Comparison of ENCODE assay signal across 8 mouse cellular contexts in genomic region chr2:166151510-166152473, GRCm38 (mm10). TPM values are rescaled to one million over a fixed set of nuclear protein-coding genes. Genes with fewer than 3 reads are reported as not detected.
DNase-seq lines count a peak whose midpoint lies in the region; ATAC-seq and TF ChIP-seq lines count a peak whose summit lies in the region.

No protein-coding gene starts in this region.

- no peak for TF ChIP-seq CTCF in cerebellum, adult 2 months (IDR thresholded peaks at IDR 0.05; ENCODE audit: borderline replicate concordance, insufficient read depth, low read depth, low read length)

- WGBS in cerebellum, adult 2 months: 19% methylated on average over 19 of the region's 19 CpGs
- 70% methylated on average over 19 of the region's 19 CpGs for WGBS in midbrain, embryonic 12.5 days
- 51% methylated on average over 19 of the region's 19 CpGs for WGBS in stomach, embryonic 16.5 days

- no peak overlapping the region for H3K4me3 ChIP-seq in cerebellum, adult 2 months (replicated peaks; ENCODE audit: insufficient read depth, low read depth, low read length)
- H3K4me3 ChIP-seq in midbrain, embryonic 12.5 days: no peak overlapping the region
- H3K4me3 ChIP-seq in stomach, embryonic 16.5 days (replicated peaks; ENCODE audit: low read length): 0 out of 2 replicates have a peak overlapping the region, but pooled peaks have one; percentile 1

- peak overlapping the region; percentile 35; the same call in 1 of the 2 replicates for H3K27ac ChIP-seq in cerebellum, adult 2 months (ENCODE audit: insufficient read depth, low read length)
- peak overlapping the region; percentile 35; the same call in 1 of the 2 replicates for H3K27ac ChIP-seq in midbrain, embryonic 12.5 days (replicated peaks)
- H3K27ac ChIP-seq in stomach, embryonic 16.5 days (ENCODE audit: low read length): peak overlapping the region; percentile 46

- no peaks in the 10 kb centered on the region for H3K36me3 ChIP-seq in midbrain, embryonic 12.5 days
- H3K36me3 ChIP-seq in stomach, embryonic 16.5 days (ENCODE audit: control insufficient read depth, insufficient read depth, low read length): no peaks in the 10 kb centered on the region

- H3K4me1 ChIP-seq in cerebellum, adult 2 months (ENCODE audit: control insufficient read depth, insufficient read depth, low read length): peaks cover 6% of the 10 kb centered on the region; the same call in 1 of the 2 replicates
- H3K4me1 ChIP-seq in midbrain, embryonic 12.5 days: peaks cover 64% of the 10 kb centered on the region
- H3K4me1 ChIP-seq in stomach, embryonic 16.5 days (ENCODE audit: control insufficient read depth, insufficient read depth, low read length): peaks cover 64% of the 10 kb centered on the region

- H3K4me2 ChIP-seq in midbrain, embryonic 12.5 days (replicated peaks): peak overlapping the region; percentile 4; the same call in 1 of the 2 replicates
- peak overlapping the region; percentile 94 for H3K4me2 ChIP-seq in stomach, embryonic 16.5 days (ENCODE audit: low read depth, low read length)

- 0 out of 2 replicates have a peak overlapping the region, but pooled peaks have one; percentile 28 for H3K9ac ChIP-seq in midbrain, embryonic 12.5 days (replicated peaks)
- H3K9ac ChIP-seq in stomach, embryonic 16.5 days (ENCODE audit: low read length): peak overlapping the region; percentile 42

- peak; percentile 51 for ATAC-seq in frontal cortex, adult (ENCODE audit: low TSS enrichment)
- no peak for ATAC-seq in midbrain, embryonic 12.5 days (ENCODE audit: low FRiP score, low read depth)
- ATAC-seq in stomach, embryonic 16.5 days (ENCODE audit: insufficient read depth, low FRiP score): peak; percentile 21; the same call in 1 of the 2 replicates

- DNase-seq in Muller cell, postnatal 12 days (ENCODE audit: inconsistent ontology term): peak; percentile 92
- peak; percentile 53 to 65 for DNase-seq in cerebellum, adult 2 months
- peak; percentile 84 to 88 for DNase-seq in heart, postnatal 14 days
- peak; percentile 84 to 87 for DNase-seq in layer of hippocampus, postnatal 36 days
- DNase-seq in thymus, postnatal 4 days: no peak

- peaks cover 5% of the 10 kb centered on the region; the same call in 1 of the 2 replicates for H3K27me3 ChIP-seq in cerebellum, adult 2 months (ENCODE audit: control insufficient read depth, insufficient read depth, low read length)
- H3K27me3 ChIP-seq in midbrain, embryonic 12.5 days: peaks cover 36% of the 10 kb centered on the region
- no peaks in the 10 kb centered on the region for H3K27me3 ChIP-seq in stomach, embryonic 16.5 days (ENCODE audit: control insufficient read depth, insufficient read depth, low read length)

- no peak for TF ChIP-seq POLR2A in cerebellum, adult 2 months (IDR thresholded peaks at IDR 0.05; ENCODE audit: borderline replicate concordance, insufficient read depth, low read length)

- intact Hi-C loops in heart, postnatal 14 days (cut with DNase I): no loop called here

- no peaks in the 10 kb centered on the region for H3K9me3 ChIP-seq in midbrain, embryonic 12.5 days
- no peaks in the 10 kb centered on the region for H3K9me3 ChIP-seq in stomach, embryonic 16.5 days (replicated peaks; ENCODE audit: control insufficient read depth, low read length)

RNA-seq across cellular contexts. Expression of gene Sulf2, which starts 3.7 kb away (rescaled TPM):
- polyA plus RNA-seq in cerebellum, adult 2 months (2012; rRNA removed): 39.2 and 40.0 TPM in 2 replicates
- total RNA-seq in heart, postnatal 14 days (2021): 10 to 100 TPM; 59.3 to 60.7 TPM
- total RNA-seq in layer of hippocampus, postnatal 36 days (2021): 100 to 1,000 TPM; 110 to 111 TPM
- polyA plus RNA-seq in midbrain, embryonic 12.5 days (2016; fragmentation: Nextera tagmentation; extraction: Ambion mirVana): 76.1 and 113 TPM in 2 replicates
- polyA plus RNA-seq in stomach, embryonic 16.5 days (2015; fragmentation: Nextera tagmentation; extraction: Ambion mirVana): 119 and 124 TPM in 2 replicates
